Mouse (Mus musculus) hindbrain, postnatal 0 days (tissue): ENCODE measurements around the gene C3ar1. TPM values are rescaled to one million over a fixed set of nuclear protein-coding genes. Genes with fewer than 3 reads are reported as not detected.

ENCODE experiments used
- ATAC-seq: fragments of 200-750 bp; cut with Nextera tagmentation; 2 replicates; pipeline ENCODE4 v1.8.0; 2017; ENCODE audit warnings: mild to moderate bottlenecking, moderate TSS enrichment, moderate library complexity
- DNase-seq: peaks from one replicate; pipeline ENCODE4 v3.0.0-alpha.2; 2015; ENCODE audit warnings: low spot score
- H3K27ac ChIP-seq: fragments of 300-500 bp; sonication (generic); 2 replicates; pipeline ENCODE4 v1.5.1; 2014; ENCODE audit warnings: mild to moderate bottlenecking
- H3K27me3 ChIP-seq: fragments of 300-500 bp; sonication (generic); 2 replicates; pipeline ENCODE4 v1.6.1; 2014; ENCODE audit warnings: low read length, mixed read lengths; ENCODE audit not compliant: insufficient read depth
- H3K36me3 ChIP-seq: fragments of 300-500 bp; sonication (generic); 2 replicates; pipeline ENCODE4 v1.6.1; 2014; ENCODE audit warnings: low read length, mixed read lengths; ENCODE audit not compliant: insufficient read depth
- H3K4me1 ChIP-seq: fragments of 300-500 bp; sonication (generic); 2 replicates; pipeline ENCODE4 v1.6.1; 2014; ENCODE audit warnings: antibody characterized with exemption, low read length, mixed read lengths; ENCODE audit not compliant: insufficient read depth
- H3K4me2 ChIP-seq: fragments of 300-500 bp; sonication (generic); 2 replicates; pipeline ENCODE4 v1.6.1; 2014; ENCODE audit warnings: low read depth, mild to moderate bottlenecking, low read length, moderate library complexity, mixed read lengths
- H3K4me3 ChIP-seq: fragments of 300-500 bp; sonication (generic); 2 replicates; pipeline ENCODE4 v1.5.1; 2014; ENCODE audit warnings: low read length
- H3K9ac ChIP-seq: fragments of 300-500 bp; sonication (generic); replicated peaks from 2 replicates; pipeline ENCODE4 v1.6.1; 2014; ENCODE audit warnings: mild to moderate bottlenecking, low read length, moderate library complexity, mixed read lengths
- H3K9me3 ChIP-seq: fragments of 300-500 bp; sonication (generic); 2 replicates; pipeline ENCODE4 v1.6.1; 2016; ENCODE audit warnings: low read length, mixed read lengths
- CTCF ChIP-seq: IDR thresholded peaks from 2 replicates; pipeline ENCODE4 v1.5.1; 2016; ENCODE audit warnings: antibody characterized with exemption, control low read depth, low read depth
- WGBS: fragments of 180-500 bp; shearing (Covaris S2); extraction: QIAGEN DNeasy Blood & Tissue Kit; methylation state at CpG from one replicate; pipeline ENCODE4 v1.1.7; 2014; 5-methylcytosine and 5-hydroxymethylcytosine counted together
- polyA plus RNA-seq: library from polyadenylated mRNA; unstranded; fragments of >200 nt; fragmentation: Nextera tagmentation; extraction: Ambion mirVana; gene quantifications from 2 replicates; pipeline ENCODE4 v1.2.1, GENCODE M21; 2015
- total RNA-seq: library from RNA; depleted of rRNA; stranded (reverse); fragments of >200 nt; gene quantifications from 2 replicates; pipeline ENCODE4 v1.2.3, GENCODE M21; 2014

C3ar1 gene
- total and polyA plus RNA-seq, 2 experiments from 2014 or later = 1.4 to 2.2 TPM

DNA sequence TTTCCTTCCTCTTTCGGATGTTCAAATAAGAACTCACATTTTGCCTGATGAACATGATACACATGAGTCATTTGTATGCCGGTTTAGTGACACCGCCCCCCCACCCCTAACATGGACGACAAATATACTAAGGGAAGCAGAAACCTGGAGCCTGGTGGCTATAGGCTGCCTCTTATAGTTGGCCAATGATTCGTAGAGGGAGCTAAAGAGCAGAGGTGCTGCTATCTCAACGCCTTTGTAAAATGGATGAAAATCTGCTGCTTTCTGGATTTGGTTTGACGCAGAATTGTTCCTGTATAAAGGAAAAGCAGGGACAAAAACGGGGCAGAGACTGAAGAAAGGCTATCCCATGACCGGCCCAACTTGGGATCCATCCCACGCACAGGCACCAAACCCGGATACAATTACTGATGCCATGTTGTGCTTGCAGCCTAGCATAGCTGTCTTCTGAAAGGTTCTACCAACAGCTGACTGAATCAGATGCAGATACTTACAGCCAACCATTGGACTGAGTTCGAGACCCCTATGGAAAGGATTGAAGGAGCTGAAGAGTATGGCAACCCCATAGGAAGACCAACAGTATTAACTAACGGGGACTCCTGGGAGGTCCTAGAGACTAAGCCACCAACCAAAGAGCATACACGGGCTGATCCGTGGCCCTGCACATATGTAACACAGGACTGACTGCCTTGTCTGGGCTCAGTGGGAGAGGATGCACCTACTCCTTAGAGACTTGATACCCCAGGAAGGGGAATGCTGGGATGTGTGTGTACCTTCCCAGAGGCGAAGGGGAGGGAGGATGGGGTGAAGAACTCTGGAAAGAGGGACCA, 44.0 kb downstream of the C3ar1 start:
- peak overlapping the region; percentile 65; the same call in 1 of the 2 replicates for H3K9ac ChIP-seq
- no peaks in the 10 kb centered on the region; the same call in 1 of the 2 replicates for H3K4me1 ChIP-seq
- H3K4me2 ChIP-seq = peak overlapping the region; percentile 63
- no peak for ATAC-seq
- no peaks in the 10 kb centered on the region for H3K9me3 ChIP-seq
- DNase-seq = peak; percentile 75
- peak overlapping the region; percentile 73 for H3K4me3 ChIP-seq
- WGBS = 26% methylated on average over 16 of the region's 16 CpGs
- peak; percentile 57 for TF ChIP-seq CTCF
- no peaks in the 10 kb centered on the region for H3K36me3 ChIP-seq
- peak overlapping the region; percentile 97 for H3K27ac ChIP-seq
- no peaks in the 10 kb centered on the region for H3K27me3 ChIP-seq

DNA sequence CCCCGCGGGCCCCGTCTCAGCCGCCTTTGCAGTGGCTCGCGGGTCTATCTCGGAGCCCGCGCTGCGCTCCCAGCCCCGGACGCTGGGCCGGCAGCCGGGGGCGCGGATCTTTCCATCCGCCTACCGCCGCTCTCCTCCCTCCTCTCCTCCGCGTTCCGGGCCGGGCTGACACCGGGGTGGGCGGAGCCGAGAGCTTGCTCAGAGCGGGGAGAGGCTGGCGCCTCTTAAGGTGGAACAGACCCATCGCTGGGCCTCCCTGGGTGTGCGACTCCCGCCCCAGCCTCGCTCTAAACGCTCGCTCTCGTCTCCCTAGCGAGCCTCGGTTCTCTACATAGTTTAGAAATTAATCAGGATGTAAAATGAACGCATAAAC, 44.7 kb downstream of the C3ar1 start:
- peak; percentile 93 for ATAC-seq
- H3K4me3 ChIP-seq = peak overlapping the region; percentile 73
- peak overlapping the region; percentile 63 for H3K4me2 ChIP-seq
- H3K9ac ChIP-seq = peak overlapping the region; percentile 65
- H3K9me3 ChIP-seq = no peaks in the 10 kb centered on the region
- no peaks in the 10 kb centered on the region; the same call in 1 of the 2 replicates for H3K4me1 ChIP-seq
- H3K27ac ChIP-seq = peak overlapping the region; percentile 97
- TF ChIP-seq CTCF = no peak
- H3K27me3 ChIP-seq = no peaks in the 10 kb centered on the region
- DNase-seq = peak; percentile 92
- H3K36me3 ChIP-seq = no peaks in the 10 kb centered on the region
- WGBS = under 1% methylated on average over 38 of the region's 38 CpGs

DNA sequence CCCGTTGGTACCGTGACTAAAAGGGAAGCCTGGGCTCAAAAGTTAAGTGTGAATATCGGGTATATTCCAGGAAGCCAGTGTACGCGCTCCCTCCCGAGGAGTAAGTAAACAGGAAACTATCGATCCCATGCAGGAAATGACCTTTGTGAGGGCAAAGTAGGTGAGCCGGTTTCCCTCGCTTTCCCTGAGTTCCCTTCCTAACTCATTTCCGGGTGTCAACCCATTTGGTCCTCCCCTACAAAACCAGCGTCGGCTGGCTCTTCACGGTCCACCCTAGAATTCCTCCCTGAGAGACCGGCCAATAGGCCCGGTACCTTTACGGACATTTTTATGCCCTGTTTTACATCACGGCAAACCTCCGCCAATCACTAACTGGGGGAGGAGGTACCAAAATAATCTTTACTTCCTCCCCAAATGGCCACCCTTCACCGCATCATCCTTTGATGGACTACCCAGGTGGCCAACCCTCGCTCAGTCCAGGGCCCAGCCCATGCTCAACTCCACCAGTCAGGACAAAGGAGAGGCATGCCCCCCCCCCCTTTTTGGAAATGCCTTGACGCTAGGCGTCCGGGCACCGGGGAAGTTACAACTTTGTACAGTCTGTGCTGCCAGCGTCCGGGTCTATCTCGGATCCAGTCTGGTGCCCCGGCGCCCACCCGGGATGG, 45.2 kb downstream of the C3ar1 start:
- peak overlapping the region; percentile 63 for H3K4me2 ChIP-seq
- peak overlapping the region; percentile 65 for H3K9ac ChIP-seq
- H3K27ac ChIP-seq = peak overlapping the region; percentile 97
- H3K27me3 ChIP-seq = no peaks in the 10 kb centered on the region
- no peaks in the 10 kb centered on the region for H3K36me3 ChIP-seq
- 1% methylated on average over 30 of the region's 30 CpGs for whole genome bisulfite sequencing
- DNase-seq (peak; percentile 97), ATAC-seq (peak; percentile 99)
- H3K4me1 ChIP-seq = no peaks in the 10 kb centered on the region; the same call in 1 of the 2 replicates
- 0 out of 2 replicates have a peak, but pooled peaks have one; percentile 13 for TF ChIP-seq CTCF
- H3K4me3 ChIP-seq = peak overlapping the region; percentile 73
- H3K9me3 ChIP-seq = no peaks in the 10 kb centered on the region

DNA sequence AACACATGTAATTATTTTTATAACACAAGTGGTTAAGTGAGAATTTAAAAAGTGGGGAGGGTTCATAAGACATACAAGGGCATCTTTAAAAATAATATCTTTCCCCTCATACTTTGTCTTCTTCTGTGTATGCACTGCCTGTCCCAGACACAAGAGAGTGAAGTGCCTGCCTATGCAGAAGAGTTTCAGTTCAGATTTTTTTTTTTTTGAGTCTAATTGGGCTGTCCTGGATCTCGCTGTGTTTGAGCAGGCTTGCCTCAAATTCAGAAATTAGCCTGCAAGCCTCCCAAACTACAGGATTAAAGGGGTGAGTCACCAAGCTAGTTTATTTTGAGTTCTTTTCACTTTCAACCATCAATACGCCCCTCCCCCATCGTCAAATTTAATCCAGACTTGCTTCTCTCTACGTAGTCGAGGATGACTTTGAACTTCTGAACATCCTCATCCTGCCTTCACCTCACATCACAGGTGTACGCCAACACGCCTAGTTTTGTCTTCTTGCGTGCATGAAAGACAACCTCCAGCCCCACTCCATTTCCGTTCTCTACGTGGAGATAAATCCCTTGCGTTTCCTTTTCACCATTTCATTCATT, 45.8 kb downstream of the C3ar1 start:
- H3K4me3 ChIP-seq = peak overlapping the region; percentile 73
- peak overlapping the region; percentile 97 for H3K27ac ChIP-seq
- no peaks in the 10 kb centered on the region for H3K27me3 ChIP-seq
- TF ChIP-seq CTCF = no peak
- H3K4me1 ChIP-seq = no peaks in the 10 kb centered on the region; the same call in 1 of the 2 replicates
- no peaks in the 10 kb centered on the region for H3K36me3 ChIP-seq
- under 1% methylated on average over 11 of the region's 11 CpGs for WGBS
- ATAC-seq = no peak
- peak overlapping the region; percentile 38 for H3K9ac ChIP-seq
- H3K9me3 ChIP-seq = no peaks in the 10 kb centered on the region
- DNase-seq = no peak
- H3K4me2 ChIP-seq = peak overlapping the region; percentile 63

DNA sequence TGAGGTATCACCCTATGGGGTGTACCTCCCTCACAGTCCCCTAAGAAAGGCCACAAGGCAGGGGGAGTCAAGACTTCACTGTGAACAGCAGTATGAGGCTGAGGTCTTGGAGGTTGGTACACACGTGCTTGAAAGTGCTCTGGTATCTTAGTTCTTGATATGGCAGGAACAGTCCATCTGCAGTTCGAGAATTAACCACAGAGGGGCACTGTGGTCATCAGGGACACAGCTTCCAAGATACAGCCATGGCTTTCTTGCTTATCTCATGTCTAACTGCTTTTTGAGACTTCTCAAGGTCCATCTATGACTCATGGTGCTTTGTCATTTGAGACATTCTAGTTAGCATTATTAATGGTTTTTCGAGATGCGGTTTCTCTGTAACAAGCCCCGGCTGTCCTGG, 51.5 kb downstream of the C3ar1 start:
- Histone ChIP-seq H3K4me2 (no peak overlapping the region), H3K36me3 (no peaks in the 10 kb centered on the region), H3K27ac (no peak overlapping the region), H3K9me3 (no peaks in the 10 kb centered on the region), H3K27me3 (no peaks in the 10 kb centered on the region), H3K4me1 (no peaks in the 10 kb centered on the region), H3K9ac (no peak overlapping the region), H3K4me3 (no peak overlapping the region)
- TF ChIP-seq CTCF = peak; percentile 83
- peak; percentile 81 for DNase-seq
- 34% methylated on average over 5 of the region's 5 CpGs for WGBS
- no peak for ATAC-seq

DNA sequence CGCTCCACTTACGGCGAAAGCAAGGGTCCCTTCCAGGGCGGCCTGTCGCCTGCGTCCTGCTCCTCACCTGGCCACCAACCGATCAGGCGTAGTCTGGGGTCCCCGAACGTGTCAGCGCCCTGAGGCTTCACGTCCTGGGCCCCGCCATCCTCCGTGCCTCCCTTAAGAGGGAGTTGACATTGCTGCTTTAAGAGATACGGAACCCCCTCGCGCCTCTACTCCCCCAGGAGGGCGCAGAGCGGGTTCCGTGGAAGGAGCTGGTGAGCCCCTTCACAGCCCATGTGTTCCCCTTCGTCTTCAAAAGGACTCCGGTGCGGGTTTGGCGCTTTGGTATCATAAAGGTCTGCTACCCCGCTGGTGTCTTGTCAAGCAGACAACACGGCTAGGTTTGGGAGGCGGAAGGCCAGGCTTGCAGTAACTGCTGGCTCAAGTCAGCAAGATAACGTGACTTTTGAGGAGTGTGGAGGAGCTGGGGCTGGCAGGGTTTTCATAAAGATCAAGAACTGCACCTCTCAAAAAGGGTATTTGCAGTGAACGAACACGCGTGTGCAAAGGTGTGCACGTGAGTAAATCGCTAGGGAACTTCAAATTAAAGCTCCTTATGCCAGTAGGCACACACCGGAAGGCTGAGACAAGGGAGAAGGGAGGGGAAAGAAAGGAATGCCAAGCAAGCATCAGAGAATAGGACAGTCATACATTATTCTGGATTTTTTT, 54.0 kb downstream of the C3ar1 start:
- under 1% methylated on average over 34 of the region's 34 CpGs for WGBS
- Histone ChIP-seq H3K9me3 (no peaks in the 10 kb centered on the region), H3K36me3 (no peaks in the 10 kb centered on the region), H3K9ac (peak overlapping the region; percentile 78), H3K27ac (peak overlapping the region; percentile 86), H3K27me3 (no peaks in the 10 kb centered on the region), H3K4me2 (peak overlapping the region; percentile 89), H3K4me3 (peak overlapping the region; percentile 59), H3K4me1 (no peaks in the 10 kb centered on the region)
- TF ChIP-seq CTCF = no peak
- DNase-seq = peak; percentile 60
- peak; percentile 84 for ATAC-seq
